Mouse (Mus musculus) myocyte (in vitro differentiated cells): ENCODE data around the gene Aig1.

Source experiments
- MAX ChIP-seq: IDR thresholded peaks from one replicate; pipeline ENCODE4 v1.6.1; 2011; ENCODE audit warnings: low read depth, mild to moderate bottlenecking, control low read depth
- USF1 ChIP-seq: IDR thresholded peaks from one replicate; pipeline ENCODE4 v1.6.1; 2011; ENCODE audit warnings: low read depth, mild to moderate bottlenecking, control low read depth, moderate library complexity

DNA sequence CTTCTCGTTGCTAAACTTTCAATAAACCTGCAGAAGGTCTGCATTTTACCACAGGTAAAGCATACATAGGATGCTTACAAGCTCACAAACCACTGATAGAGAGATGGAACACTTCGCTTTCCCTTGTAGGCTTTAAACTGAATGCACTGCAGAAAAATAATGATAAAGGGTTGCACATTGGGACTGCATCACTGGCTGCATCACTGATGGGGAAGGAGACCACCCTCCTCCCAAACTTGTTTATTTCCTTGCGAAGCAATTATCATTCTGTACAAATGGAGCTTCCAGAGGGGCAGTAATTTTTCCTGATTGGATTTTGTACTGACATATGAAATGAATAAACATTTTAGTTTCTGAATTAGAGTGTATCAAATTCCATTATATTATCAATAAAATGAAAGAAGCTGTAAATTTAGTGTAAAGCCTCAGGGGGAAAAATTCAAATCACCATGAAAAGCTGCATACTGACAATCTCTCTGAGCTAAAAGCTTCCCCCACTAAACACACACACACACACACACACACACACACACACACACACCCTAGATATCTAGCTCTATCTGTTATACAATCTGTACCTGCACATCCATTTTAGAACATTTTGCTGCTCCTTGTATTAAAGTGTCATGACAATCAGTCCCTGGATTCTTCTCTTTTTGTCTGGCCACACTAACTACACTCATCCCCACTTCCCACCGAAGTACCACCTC, 138.6 kb downstream of the Aig1 start:
- no peak for TF ChIP-seq USF1
- no peak for TF ChIP-seq MAX
